Mouse (Mus musculus): ENCODE data around the gene Sfxn4. TPM values are rescaled to one million over a fixed set of nuclear protein-coding genes. Genes with fewer than 3 reads are reported as not detected.

Gene Sfxn4
- polyA plus RNA-seq, 1 experiment from 2014 or later, result 14.4 TPM

DNA sequence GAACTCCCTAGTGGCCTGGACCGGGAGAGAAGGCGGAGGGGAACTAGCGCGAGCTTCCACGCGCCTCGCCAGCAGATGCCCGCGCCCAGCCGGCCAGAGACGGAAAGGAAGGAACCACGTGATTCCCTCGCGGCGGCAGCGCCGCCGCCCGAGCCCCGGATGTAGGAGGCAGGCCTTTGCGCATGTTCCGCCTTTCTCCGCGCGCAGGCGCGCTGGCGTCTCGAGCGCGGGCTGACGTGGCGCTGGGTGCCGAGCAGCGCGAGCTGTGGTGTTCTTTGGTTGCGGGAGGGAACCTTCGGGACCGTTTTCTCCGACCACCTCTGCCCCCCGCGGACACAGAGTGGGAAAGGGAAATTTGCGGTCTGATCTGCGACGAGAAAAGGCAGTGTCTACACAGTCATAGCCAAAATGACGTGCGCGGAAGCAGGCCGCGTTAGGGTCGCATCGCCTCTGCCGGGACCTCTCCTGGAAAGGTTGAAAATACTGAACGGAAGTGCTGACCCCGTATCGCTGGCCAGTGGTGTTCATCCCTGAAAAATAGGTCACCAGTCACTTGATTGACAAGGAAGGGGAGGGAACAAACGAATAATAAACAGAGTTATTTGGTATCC lies 70.6 kb downstream of the Sfxn4 start, which contains the start of gene Eif3a:
Eif3a (minus strand) TSS at position 108 of the 611 bp plus-strand sequence.
- H3K9me3 ChIP-seq (ENCODE audit: control insufficient read depth, low read length), result no peaks in the 10 kb centered on the region
- H3K9ac ChIP-seq (ENCODE audit: low read length), result peak within 1 kb of the TSS; percentile 100
- peak; percentile 98 for DNase-seq (ENCODE audit: low spot score)
- H3K4me3 ChIP-seq (ENCODE audit: low read depth, low read length), result peak within 1 kb of the TSS; percentile 99
- H3K27me3 ChIP-seq (ENCODE audit: control insufficient read depth, insufficient read depth, low read length), result no peaks in the 10 kb centered on the region
- H3K36me3 ChIP-seq (ENCODE audit: control insufficient read depth, insufficient read depth, low read length), result no peaks in the 10 kb centered on the region
- peak within 1 kb of the TSS; percentile 96 for H3K27ac ChIP-seq (ENCODE audit: low read depth, low read length)
- peak; percentile 97 for ATAC-seq (ENCODE audit: insufficient read depth, low FRiP score, low TSS enrichment)
- 0% methylated on average over 57 of the region's 57 CpGs for WGBS
- H3K4me1 ChIP-seq (ENCODE audit: control insufficient read depth, insufficient read depth, low read length), result peaks cover 8% of the 10 kb centered on the region
- H3K4me2 ChIP-seq (ENCODE audit: low read depth), result peak within 1 kb of the TSS; percentile 43

DNA sequence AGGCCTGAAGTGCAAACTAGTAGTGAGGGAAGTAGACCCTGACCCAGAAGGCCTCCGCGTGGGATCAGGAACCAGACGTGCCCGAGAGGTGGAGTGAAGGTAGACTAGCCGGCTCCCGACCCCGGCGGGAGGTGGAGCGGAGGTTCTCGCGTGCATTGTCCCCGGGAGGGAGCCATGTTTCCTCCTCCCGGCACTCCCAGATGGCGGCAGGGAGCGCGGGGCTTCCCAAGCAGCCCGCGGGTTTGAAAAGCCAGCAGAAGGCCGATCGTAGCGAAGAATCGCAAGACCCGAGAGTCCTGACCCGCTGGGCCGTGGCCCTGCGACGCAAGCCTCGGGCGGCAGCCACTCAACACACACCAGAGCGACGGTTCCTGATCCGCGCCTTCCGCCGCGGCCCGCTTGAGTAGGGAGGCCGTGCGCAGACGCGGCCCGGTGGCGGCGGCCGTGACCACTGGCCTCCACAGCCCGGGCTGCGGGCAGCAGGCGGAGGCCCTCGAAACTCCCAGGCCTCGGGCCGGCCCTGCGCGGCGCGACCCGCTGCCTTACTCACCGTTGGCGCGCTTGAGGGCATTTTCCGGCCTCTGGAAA lies 71.3 kb downstream of the Sfxn4 start:
- no peaks in the 10 kb centered on the region for H3K9me3 ChIP-seq (ENCODE audit: control insufficient read depth, low read length)
- no peaks in the 10 kb centered on the region for H3K36me3 ChIP-seq (ENCODE audit: control insufficient read depth, insufficient read depth, low read length)
- H3K27ac ChIP-seq (ENCODE audit: low read depth, low read length), result peak overlapping the region; percentile 96
- ATAC-seq (ENCODE audit: insufficient read depth, low FRiP score, low TSS enrichment), result peak; percentile 77
- under 1% methylated on average over 58 of the region's 60 CpGs for WGBS
- H3K4me2 ChIP-seq (ENCODE audit: low read depth), result peak overlapping the region; percentile 43
- peak overlapping the region; percentile 100 for H3K9ac ChIP-seq (ENCODE audit: low read length)
- no peaks in the 10 kb centered on the region for H3K27me3 ChIP-seq (ENCODE audit: control insufficient read depth, insufficient read depth, low read length)
- DNase-seq (ENCODE audit: low spot score), result peak; percentile 67
- H3K4me3 ChIP-seq (ENCODE audit: low read depth, low read length), result peak overlapping the region; percentile 99
- peaks cover 8% of the 10 kb centered on the region for H3K4me1 ChIP-seq (ENCODE audit: control insufficient read depth, insufficient read depth, low read length)

GRCm38 (mm10) chr19:60789452-60789851 lies 71.8 kb downstream of the Sfxn4 start:
- H3K4me2 ChIP-seq (ENCODE audit: low read depth), result peak overlapping the region; percentile 43
- no peak for DNase-seq (ENCODE audit: low spot score)
- peak overlapping the region; percentile 100 for H3K9ac ChIP-seq (ENCODE audit: low read length)
- peaks cover 8% of the 10 kb centered on the region for H3K4me1 ChIP-seq (ENCODE audit: control insufficient read depth, insufficient read depth, low read length)
- WGBS, result 2% methylated on average over 7 of the region's 7 CpGs
- no peaks in the 10 kb centered on the region for H3K36me3 ChIP-seq (ENCODE audit: control insufficient read depth, insufficient read depth, low read length)
- no peaks in the 10 kb centered on the region for H3K27me3 ChIP-seq (ENCODE audit: control insufficient read depth, insufficient read depth, low read length)
- H3K27ac ChIP-seq (ENCODE audit: low read depth, low read length), result no peak overlapping the region
- H3K9me3 ChIP-seq (ENCODE audit: control insufficient read depth, low read length), result no peaks in the 10 kb centered on the region
- ATAC-seq (ENCODE audit: insufficient read depth, low FRiP score, low TSS enrichment), result no peak
- peak overlapping the region; percentile 99 for H3K4me3 ChIP-seq (ENCODE audit: low read depth, low read length)

DNA sequence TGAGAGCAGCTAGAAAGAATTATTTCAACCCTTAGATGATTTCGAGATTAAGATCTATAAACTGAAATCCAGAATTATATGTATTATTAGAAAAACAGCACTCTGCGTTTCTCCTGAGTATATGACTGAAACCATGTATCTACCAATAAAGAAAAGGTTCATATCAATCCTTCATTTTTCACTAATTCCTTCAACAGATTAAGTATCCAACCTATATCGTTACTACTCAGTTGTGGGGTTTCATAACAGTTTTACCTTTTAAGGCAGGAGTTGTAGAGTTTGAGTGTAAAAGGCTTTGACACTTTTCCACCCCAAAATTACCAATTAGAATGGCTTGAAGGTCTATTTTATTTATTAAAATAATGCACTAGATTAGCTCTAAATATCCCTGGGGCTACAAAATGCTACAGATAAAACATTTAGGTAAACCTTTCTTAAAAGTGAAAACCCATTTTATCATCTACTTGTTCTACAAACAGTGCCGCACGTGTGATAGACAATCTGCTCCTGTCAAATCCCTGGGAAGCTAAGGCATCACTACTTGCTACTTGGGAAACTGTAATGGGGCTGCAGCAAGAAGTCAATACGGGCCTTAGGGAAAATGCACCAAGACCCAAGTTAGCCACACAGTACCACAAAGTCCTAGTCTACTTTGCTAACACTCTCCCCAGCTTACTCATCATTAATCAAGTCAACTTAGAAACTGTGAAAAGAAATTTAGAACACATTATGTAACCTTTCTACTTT lies 72.9 kb downstream of the Sfxn4 start:
- ATAC-seq (ENCODE audit: insufficient read depth, low FRiP score, low TSS enrichment) (no peak), DNase-seq (ENCODE audit: low spot score) (no peak)
- Histone ChIP-seq H3K36me3 (ENCODE audit: control insufficient read depth, insufficient read depth, low read length) (no peaks in the 10 kb centered on the region), H3K4me2 (ENCODE audit: low read depth) (peak overlapping the region; percentile 43), H3K4me3 (ENCODE audit: low read depth, low read length) (peak overlapping the region; percentile 99), H3K27me3 (ENCODE audit: control insufficient read depth, insufficient read depth, low read length) (no peaks in the 10 kb centered on the region), H3K4me1 (ENCODE audit: control insufficient read depth, insufficient read depth, low read length) (peaks cover 8% of the 10 kb centered on the region), H3K9ac (ENCODE audit: low read length) (no peak overlapping the region), H3K27ac (ENCODE audit: low read depth, low read length) (no peak overlapping the region), H3K9me3 (ENCODE audit: control insufficient read depth, low read length) (no peaks in the 10 kb centered on the region)
- 54% methylated on average over 6 of the region's 6 CpGs for WGBS

GRCm38 (mm10) chr19:60787465-60788150 lies 73.7 kb downstream of the Sfxn4 start:
- DNase-seq (ENCODE audit: low spot score), result no peak
- H3K4me3 ChIP-seq (ENCODE audit: low read depth, low read length), result no peak overlapping the region
- H3K4me1 ChIP-seq (ENCODE audit: control insufficient read depth, insufficient read depth, low read length), result peaks cover 8% of the 10 kb centered on the region
- H3K27me3 ChIP-seq (ENCODE audit: control insufficient read depth, insufficient read depth, low read length), result no peaks in the 10 kb centered on the region
- H3K27ac ChIP-seq (ENCODE audit: low read depth, low read length), result no peak overlapping the region
- no peaks in the 10 kb centered on the region for H3K36me3 ChIP-seq (ENCODE audit: control insufficient read depth, insufficient read depth, low read length)
- no peak for ATAC-seq (ENCODE audit: insufficient read depth, low FRiP score, low TSS enrichment)
- WGBS, result 76% methylated on average over 2 of the region's 2 CpGs
- no peaks in the 10 kb centered on the region for H3K9me3 ChIP-seq (ENCODE audit: control insufficient read depth, low read length)
- no peak overlapping the region for H3K9ac ChIP-seq (ENCODE audit: low read length)
- H3K4me2 ChIP-seq (ENCODE audit: low read depth), result no peak overlapping the region

Other genes starting within 250 kb of the Sfxn4 start
- gene Nanos1, start 105.5 kb downstream of the Sfxn4 start, polyA plus RNA-seq (2014; fragmentation: Nextera tagmentation; extraction: Ambion mirVana), result 4.4 and 4.6 TPM in 2 replicates
- gene Eif3a, start 70.8 kb downstream of the Sfxn4 start, polyA plus RNA-seq (2014; fragmentation: Nextera tagmentation; extraction: Ambion mirVana), result 167 and 168 TPM in 2 replicates
- gene Fam45a, start 49.9 kb downstream of the Sfxn4 start, polyA plus RNA-seq (2014; fragmentation: Nextera tagmentation; extraction: Ambion mirVana), result 34.3 and 36.4 TPM in 2 replicates
- gene Prdx3, start 13.1 kb upstream of the Sfxn4 start, polyA plus RNA-seq (2014; fragmentation: Nextera tagmentation; extraction: Ambion mirVana), result 115 and 119 TPM in 2 replicates
- 2.6 and 3.4 TPM in 2 replicates for gene Grk5, start 28.3 kb upstream of the Sfxn4 start, polyA plus RNA-seq (2014; fragmentation: Nextera tagmentation; extraction: Ambion mirVana)